Mouse (Mus musculus): ENCODE results near the gene Tomm20l. TPM values are rescaled to one million over a fixed set of nuclear protein-coding genes. Genes with fewer than 3 reads are reported as not detected.

The Tomm20l gene
- polyA plus RNA-seq (2014; fragmentation: Illumina TruSeq; extraction: RNeasy Lipid Tissue Mini Kit (QIAGEN cat#74804); ENCODE audit: low replicate concordance), result not detected

GRCm38 (mm10) chr12:71111331-71111730 lies at the start of gene Tomm20l:
Tomm20l (plus strand) TSS chr12:71111428.

DNA sequence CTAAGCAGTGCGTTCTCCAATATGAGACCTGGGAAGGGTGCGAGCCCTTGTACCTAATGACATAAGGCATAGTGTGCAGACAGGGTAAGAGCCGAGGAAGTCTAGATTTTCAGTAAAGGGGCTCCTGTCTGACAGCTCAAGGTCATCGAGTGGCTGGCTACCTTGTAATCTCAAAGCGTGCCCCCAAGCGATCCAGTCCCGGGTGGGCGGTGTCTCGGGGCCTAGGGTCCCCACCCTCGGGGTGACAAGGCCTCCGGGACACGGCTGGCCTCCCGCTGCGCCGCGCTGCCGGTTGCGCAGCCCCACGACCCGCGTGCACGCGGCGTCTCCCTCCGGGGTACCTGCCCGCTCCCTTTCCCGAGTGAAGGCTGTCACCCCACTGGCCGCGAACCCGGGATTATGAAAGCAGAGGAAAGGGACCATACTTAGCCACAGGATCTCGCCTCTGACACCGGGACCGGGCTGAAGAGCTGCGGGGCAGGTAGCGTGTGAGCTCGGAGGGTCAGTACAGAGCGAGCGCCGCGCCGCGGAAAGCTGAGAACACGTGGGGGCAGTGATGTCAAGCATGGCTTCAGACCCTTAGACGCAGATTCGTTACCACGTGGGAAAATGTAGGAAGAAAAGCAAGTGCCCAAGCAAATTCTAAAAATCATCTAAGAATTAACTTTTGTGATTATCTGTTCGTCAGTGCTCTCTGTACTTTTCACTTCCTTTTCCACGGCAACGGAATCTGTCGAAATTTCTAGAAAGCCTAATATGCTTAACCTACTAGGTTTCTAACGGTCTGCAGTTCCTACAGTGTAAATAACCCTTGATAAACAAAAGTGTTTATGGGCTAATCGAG lies 25.1 kb downstream of the Tomm20l start, which contains the start of the genes Timm9 and 2700049A03Rik:
Timm9 (minus strand) TSS at position 555 of the 844 bp plus-strand sequence.
2700049A03Rik (plus strand) TSS at position 719 of the 844 bp plus-strand sequence.

Other genes starting within 250 kb of the Tomm20l start
- 155 TPM for gene Actr10, start 173.6 kb upstream of the Tomm20l start, polyA plus RNA-seq (2014; fragmentation: Illumina TruSeq; extraction: RNeasy Lipid Tissue Mini Kit (QIAGEN cat#74804); ENCODE audit: low replicate concordance)
- gene Psma3, start 136.8 kb upstream of the Tomm20l start, polyA plus RNA-seq (2014; fragmentation: Illumina TruSeq; extraction: RNeasy Lipid Tissue Mini Kit (QIAGEN cat#74804); ENCODE audit: low replicate concordance), result 888 TPM
- gene Arid4a, start 95.4 kb upstream of the Tomm20l start, polyA plus RNA-seq (2014; fragmentation: Illumina TruSeq; extraction: RNeasy Lipid Tissue Mini Kit (QIAGEN cat#74804); ENCODE audit: low replicate concordance), result 30.0 TPM
- 86.9 TPM for gene Timm9, start 25.3 kb downstream of the Tomm20l start, polyA plus RNA-seq (2014; fragmentation: Illumina TruSeq; extraction: RNeasy Lipid Tissue Mini Kit (QIAGEN cat#74804); ENCODE audit: low replicate concordance)
- gene 2700049A03Rik, start 25.4 kb downstream of the Tomm20l start, polyA plus RNA-seq (2014; fragmentation: Illumina TruSeq; extraction: RNeasy Lipid Tissue Mini Kit (QIAGEN cat#74804); ENCODE audit: low replicate concordance), result 4.0 TPM
- 4.1 TPM for gene Dact1, start 198.5 kb downstream of the Tomm20l start, polyA plus RNA-seq (2014; fragmentation: Illumina TruSeq; extraction: RNeasy Lipid Tissue Mini Kit (QIAGEN cat#74804); ENCODE audit: low replicate concordance)

Measured in small intestine, adult 10 weeks (tissue).